Mouse (Mus musculus) kidney, adult 18-20 months (tissue): ENCODE data around the gene Prdm10.

Source experiments
- DNase-seq: peaks from one replicate; pipeline ENCODE4 v3.0.0; 2021

Gene Prdm10

GRCm38 (mm10) chr9:31280366-31281010, at the start of gene Prdm10:
Gene Prdm10, plus strand, starts transcription at chr9:31280538.
- DNase-seq, result peak; percentile 96

- DNase-seq, result no peak
Measured at GRCm38 (mm10) chr9:31235030-31235429, 45.3 kb upstream of the Prdm10 start.

GRCm38 (mm10) chr9:31235489-31235888, 44.8 kb upstream of the Prdm10 start:
- DNase-seq, result no peak

- no peak for DNase-seq
Measured at GRCm38 (mm10) chr9:31236079-31236478, 44.3 kb upstream of the Prdm10 start.

- no peak for DNase-seq
Measured at GRCm38 (mm10) chr9:31238526-31238925, 41.8 kb upstream of the Prdm10 start.

GRCm38 (mm10) chr9:31239551-31239950, 40.8 kb upstream of the Prdm10 start:
- no peak for DNase-seq

GRCm38 (mm10) chr9:31240522-31241207, 39.7 kb upstream of the Prdm10 start:
- no peak for DNase-seq

- DNase-seq, result no peak
Measured at GRCm38 (mm10) chr9:31241208-31241699, 39.1 kb upstream of the Prdm10 start.

GRCm38 (mm10) chr9:31243306-31243938, 36.9 kb upstream of the Prdm10 start:
- no peak for DNase-seq

- DNase-seq, result no peak
Measured at GRCm38 (mm10) chr9:31243939-31244333, 36.4 kb upstream of the Prdm10 start.

- DNase-seq, result no peak
Measured at GRCm38 (mm10) chr9:31245006-31245405, 35.3 kb upstream of the Prdm10 start.

- DNase-seq, result no peak
Measured at GRCm38 (mm10) chr9:31246421-31246820, 33.9 kb upstream of the Prdm10 start.

- DNase-seq, result no peak
Measured at GRCm38 (mm10) chr9:31247447-31248220, 32.7 kb upstream of the Prdm10 start.

- peak; percentile 13 for DNase-seq
Measured at GRCm38 (mm10) chr9:31252182-31252799, 28.0 kb upstream of the Prdm10 start.

- DNase-seq, result peak; percentile 10
Measured at GRCm38 (mm10) chr9:31253311-31253734, 27.0 kb upstream of the Prdm10 start.

- no peak for DNase-seq
Measured at GRCm38 (mm10) chr9:31253866-31254696, 26.3 kb upstream of the Prdm10 start.

- no peak for DNase-seq
Measured at GRCm38 (mm10) chr9:31254697-31255004, 25.7 kb upstream of the Prdm10 start.

- DNase-seq, result no peak
Measured at GRCm38 (mm10) chr9:31255953-31256352, 24.4 kb upstream of the Prdm10 start.

GRCm38 (mm10) chr9:31258237-31258636, 22.1 kb upstream of the Prdm10 start:
- DNase-seq, result no peak

GRCm38 (mm10) chr9:31260219-31260618, 20.1 kb upstream of the Prdm10 start:
- no peak for DNase-seq

- DNase-seq, result peak; percentile 46
Measured at GRCm38 (mm10) chr9:31262226-31263105, 17.9 kb upstream of the Prdm10 start.
